Mouse (Mus musculus): ENCODE data around the gene Pdzd3.

Pdzd3 gene

DNA sequence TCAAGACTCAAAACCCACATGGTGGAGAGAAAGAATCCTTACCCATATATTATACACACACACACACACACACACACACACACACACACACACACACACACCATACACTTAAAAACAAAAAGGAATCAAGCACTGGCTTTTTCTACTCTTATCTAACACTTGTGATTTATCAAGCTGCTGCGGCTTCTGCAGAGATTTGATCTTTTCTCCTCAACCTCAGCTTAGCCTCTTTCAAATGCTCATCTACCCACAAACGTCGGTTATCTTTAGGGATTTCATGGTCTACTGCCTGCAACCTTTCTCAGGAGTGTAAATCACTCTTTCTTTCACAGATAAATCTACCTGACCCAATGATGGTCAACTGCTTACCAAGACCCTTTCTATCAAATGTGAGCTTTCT is 50.8 kb downstream of the Pdzd3 start:
- DNase-seq (ENCODE audit: low spot score in 2 of 2) = no peak

DNA sequence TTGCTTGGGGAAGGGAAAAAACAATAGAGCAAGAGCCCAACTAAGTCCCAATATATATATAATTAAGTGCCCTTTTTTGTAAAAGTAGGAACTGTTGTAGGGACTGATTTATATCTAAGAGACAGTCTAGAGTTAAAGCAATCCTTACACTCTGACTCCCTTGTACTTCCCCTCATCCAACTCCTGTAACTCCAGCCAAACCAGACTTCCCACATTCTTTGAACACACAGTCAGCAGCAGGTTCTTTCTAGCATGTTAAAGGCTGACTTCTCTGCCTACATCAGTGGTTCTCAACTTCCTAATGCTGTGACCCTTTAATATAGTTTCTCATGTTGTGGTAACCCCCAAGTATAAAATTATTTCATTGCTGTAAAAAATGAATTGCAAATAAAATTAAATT is 51.7 kb downstream of the Pdzd3 start:
- peak in 1 of 2 experiments; percentile 52 for DNase-seq (ENCODE audit: low spot score in 2 of 2)

DNA sequence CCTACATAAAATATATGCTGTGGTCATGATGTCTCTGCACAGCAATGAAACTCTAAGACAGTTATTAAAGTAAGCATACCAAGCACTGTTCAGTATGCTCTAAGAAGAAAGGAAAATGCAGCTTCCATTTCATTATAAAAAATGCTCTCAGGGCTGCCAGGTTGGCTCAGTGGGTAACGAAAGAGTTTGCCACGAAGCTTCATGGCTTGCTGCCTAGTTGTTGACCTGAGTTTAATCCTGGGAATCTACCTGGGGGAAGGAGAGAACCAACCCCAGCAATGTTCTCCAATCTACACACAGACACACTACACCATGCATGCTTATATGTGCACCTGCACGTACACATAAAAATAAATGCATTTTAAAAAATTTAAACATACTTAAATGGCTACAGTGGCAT is 52.1 kb downstream of the Pdzd3 start:
- DNase-seq (ENCODE audit: low spot score in 2 of 2) = no peak
